Mouse (Mus musculus) monocyte, adult 59 days (primary cell): ENCODE measurements around the gene Kcnk13. TPM values are rescaled to one million over a fixed set of nuclear protein-coding genes. Genes with fewer than 3 reads are reported as not detected.

Experiments used
- total RNA-seq, 2 experiments: library from RNA; stranded (reverse); gene quantifications; one replicate each; pipeline ENCODE4 v1.2.4; 2023

The Kcnk13 gene
- total RNA-seq: 1 to 10 TPM; 5.3 to 5.5 TPM

GRCm38 (mm10) chr12:99964301-99965202, at the start of gene Kcnk13:
Gene Kcnk13, plus strand, starts transcription at chr12:99964499.

DNA sequence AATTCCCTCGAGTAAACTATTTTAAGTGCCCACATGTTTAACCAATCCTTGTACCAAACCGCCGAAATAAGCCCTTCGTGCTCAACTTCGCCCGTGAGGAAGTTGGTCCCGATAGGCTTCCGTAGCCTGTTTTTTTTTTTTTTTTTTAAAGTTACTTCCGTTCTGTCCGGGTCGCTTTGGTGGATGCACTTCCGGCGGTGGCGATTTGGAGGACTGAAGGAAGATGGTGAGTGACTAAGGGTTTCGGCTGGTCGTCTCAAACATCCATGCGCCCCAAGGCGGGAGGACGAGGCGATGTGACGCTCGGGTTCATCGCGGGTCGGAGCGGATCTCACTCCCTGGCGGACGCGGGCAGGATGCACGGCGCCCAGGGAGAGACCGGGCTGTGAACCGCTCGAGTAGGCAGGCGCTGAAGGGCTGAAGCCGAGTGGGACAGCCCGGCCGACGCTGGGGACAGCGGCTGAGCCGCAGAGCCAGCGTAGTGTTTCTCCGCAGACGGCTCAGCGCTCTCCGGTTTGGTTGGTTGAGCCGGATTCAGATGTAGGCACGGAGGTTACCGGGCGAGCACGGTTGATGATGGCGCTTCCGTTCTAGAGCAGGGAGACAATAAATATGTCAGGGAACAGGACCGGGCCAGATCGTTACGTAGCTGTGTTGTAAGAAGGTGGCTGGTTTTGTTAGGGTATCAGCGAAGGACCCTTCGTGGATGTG, 145.8 kb downstream of the Kcnk13 start, which contains the start of gene Psmc1:
Gene Psmc1, plus strand, starts transcription at position 169 of the 711 bp plus-strand sequence.

Other genes with a start within 250 kb of the Kcnk13 start
- under 1 TPM; 0.70 to 0.73 TPM for gene Efcab11, start 80.1 kb upstream of the Kcnk13 start, total RNA-seq
- gene Tdp1, start 80.0 kb upstream of the Kcnk13 start, total RNA-seq: 10 to 100 TPM; 12.8 to 16.3 TPM
- 10 to 100 TPM; 62.5 to 65.6 TPM for gene Psmc1, start 145.7 kb downstream of the Kcnk13 start, total RNA-seq
- gene Nrde2, start 195.2 kb downstream of the Kcnk13 start, total RNA-seq: 10 to 100 TPM; 19.2 to 25.8 TPM
- gene Calm1, start 234.9 kb downstream of the Kcnk13 start, total RNA-seq: 100 to 1,000 TPM; 680 to 798 TPM